Mouse (Mus musculus) liver, adult 2 months (tissue): Measurements from ENCODE around the gene Snrpd2. TPM values are rescaled to one million over a fixed set of nuclear protein-coding genes. Genes with fewer than 3 reads are reported as not detected.

Experiments
- DNase-seq: peaks from one replicate; pipeline ENCODE4 v3.0.0-alpha.2; 2011; ENCODE audit warnings: low read depth, low spot score; ENCODE audit errors: extremely low read depth
- H3K27ac ChIP-seq: fragments of 200-500 bp; replicated peaks from 2 replicates; pipeline ENCODE4 v1.5.1; 2012; ENCODE audit warnings: low read depth, mild to moderate bottlenecking, control low read depth, inconsistent platforms, low read length; ENCODE audit not compliant: insufficient read depth
- H3K27me3 ChIP-seq: fragments of 200-500 bp; 2 replicates; pipeline ENCODE4 v1.6.1; 2012; ENCODE audit warnings: mild to moderate bottlenecking, moderate library complexity, low read length, inconsistent platforms; ENCODE audit not compliant: control insufficient read depth, insufficient read depth
- H3K36me3 ChIP-seq: fragments of 200-500 bp; 2 replicates; pipeline ENCODE4 v1.6.1; 2012; ENCODE audit warnings: low read length, inconsistent platforms; ENCODE audit not compliant: control insufficient read depth, insufficient read depth
- H3K4me1 ChIP-seq: fragments of 200-500 bp; 2 replicates; pipeline ENCODE4 v1.6.1; 2011; ENCODE audit warnings: low read length; ENCODE audit not compliant: control insufficient read depth, insufficient read depth
- H3K4me3 ChIP-seq: fragments of 200-500 bp; 2 replicates; pipeline ENCODE4 v1.5.1; 2011; ENCODE audit warnings: low read depth, mild to moderate bottlenecking, control low read depth, low read length, moderate library complexity; ENCODE audit not compliant: insufficient read depth
- H3K79me2 ChIP-seq: fragments of 200-500 bp; 2 replicates; pipeline ENCODE4 v1.6.1; 2012; ENCODE audit warnings: inconsistent platforms, mild to moderate bottlenecking, low read length, moderate library complexity; ENCODE audit not compliant: control insufficient read depth, insufficient read depth
- H3K9ac ChIP-seq: fragments of 200-500 bp; 2 replicates; pipeline ENCODE4 v1.6.1; 2012; ENCODE audit warnings: low read depth, mild to moderate bottlenecking, control low read depth, inconsistent platforms, low read length
- CTCF ChIP-seq: fragments of 200-500 bp; IDR thresholded peaks from 2 replicates; pipeline ENCODE4 v1.5.1; 2011; ENCODE audit warnings: low read depth, low read length, control low read depth
- POLR2A ChIP-seq: fragments of 200-500 bp; IDR thresholded peaks from 2 replicates; pipeline ENCODE4 v1.6.1; 2011; ENCODE audit warnings: low read length, control low read depth; ENCODE audit not compliant: insufficient read depth; ENCODE audit errors: extremely low read depth
- WGBS: fragments of 180-500 bp; shearing (Covaris S2); methylation state at CpG from one replicate; pipeline ENCODE4 v1.1.7; 2018; 5-methylcytosine and 5-hydroxymethylcytosine counted together
- polyA plus RNA-seq: library from polyadenylated mRNA; depleted of rRNA; stranded (reverse); fragments of >200 nt; gene quantifications from 2 replicates; pipeline ENCODE4 v1.2.3, GENCODE M21; 2012
- total RNA-seq: library from RNA; depleted of rRNA; stranded (reverse); fragments of >200 nt; gene quantifications from 2 replicates; pipeline ENCODE4 v1.2.3, GENCODE M21; 2014

Snrpd2 gene
- total and polyA plus RNA-seq, 2 experiments, result 16.4 to 28.4 TPM

GRCm38 (mm10) chr7:19154796-19155195, 5.3 kb downstream of the Snrpd2 start:
- no peak overlapping the region for H3K9ac ChIP-seq
- H3K4me3 ChIP-seq, result no peak overlapping the region
- H3K27ac ChIP-seq, result no peak overlapping the region
- TF ChIP-seq POLR2A (no peak), CTCF (no peak)
- peaks cover 2% of the 10 kb centered on the region; the same call in 1 of the 2 replicates for H3K4me1 ChIP-seq
- H3K36me3 ChIP-seq, result peaks cover 7% of the 10 kb centered on the region; the same call in 1 of the 2 replicates
- DNase-seq, result no peak
- H3K27me3 ChIP-seq, result peaks cover 5% of the 10 kb centered on the region; the same call in 1 of the 2 replicates
- no peaks in the 10 kb centered on the region for H3K79me2 ChIP-seq
- 85% methylated on average over 8 of the region's 8 CpGs for WGBS

GRCm38 (mm10) chr7:19155825-19156475, 6.4 kb downstream of the Snrpd2 start:
- no peak overlapping the region for H3K27ac ChIP-seq
- DNase-seq, result no peak
- peaks cover 2% of the 10 kb centered on the region; the same call in 1 of the 2 replicates for H3K4me1 ChIP-seq
- H3K27me3 ChIP-seq, result peaks cover 5% of the 10 kb centered on the region; the same call in 1 of the 2 replicates
- no peaks in the 10 kb centered on the region for H3K79me2 ChIP-seq
- no peak for TF ChIP-seq POLR2A
- TF ChIP-seq CTCF, result peak; percentile 2; the same call in 1 of the 2 replicates
- no peak overlapping the region for H3K4me3 ChIP-seq
- no peak overlapping the region for H3K9ac ChIP-seq
- H3K36me3 ChIP-seq, result peaks cover 7% of the 10 kb centered on the region; the same call in 1 of the 2 replicates
- 77% methylated on average over 13 of the region's 13 CpGs for WGBS

- H3K4me3 ChIP-seq, result no peak overlapping the region
- 0 out of 2 replicates have a peak, but pooled peaks cover 3% of the 10 kb centered on the region for H3K36me3 ChIP-seq
- no peaks in the 10 kb centered on the region for H3K79me2 ChIP-seq
- TF ChIP-seq CTCF (peak; percentile 92), POLR2A (no peak)
- H3K4me1 ChIP-seq, result peaks cover 2% of the 10 kb centered on the region; the same call in 1 of the 2 replicates
- no peak overlapping the region for H3K9ac ChIP-seq
- peaks cover 5% of the 10 kb centered on the region; the same call in 1 of the 2 replicates for H3K27me3 ChIP-seq
- no peak overlapping the region for H3K27ac ChIP-seq
- 6% methylated on average over 30 of the region's 30 CpGs for WGBS
- peak; percentile 46 for DNase-seq
Measured at GRCm38 (mm10) chr7:19157160-19157800, 7.8 kb downstream of the Snrpd2 start.

GRCm38 (mm10) chr7:19158601-19159000, 9.1 kb downstream of the Snrpd2 start:
- Histone ChIP-seq H3K9ac (no peak overlapping the region), H3K36me3 (no peaks in the 10 kb centered on the region), H3K4me1 (peaks cover 2% of the 10 kb centered on the region; the same call in 1 of the 2 replicates), H3K27me3 (peaks cover 5% of the 10 kb centered on the region; the same call in 1 of the 2 replicates), H3K4me3 (no peak overlapping the region), H3K27ac (no peak overlapping the region), H3K79me2 (no peaks in the 10 kb centered on the region)
- 71% methylated on average over 11 of the region's 11 CpGs for WGBS
- no peak for DNase-seq
- TF ChIP-seq POLR2A (no peak), CTCF (no peak)

GRCm38 (mm10) chr7:19159411-19159810, 9.9 kb downstream of the Snrpd2 start:
- peaks cover 6% of the 10 kb centered on the region; the same call in 1 of the 2 replicates for H3K27me3 ChIP-seq

More at GRCm38 (mm10) chr7:19159411-19159810, 9.9 kb downstream of the Snrpd2 start:
- peaks cover 2% of the 10 kb centered on the region; the same call in 1 of the 2 replicates for H3K4me1 ChIP-seq
- H3K27ac ChIP-seq, result no peak overlapping the region
- no peak for DNase-seq
- TF ChIP-seq POLR2A, result no peak
- no peak for TF ChIP-seq CTCF
- H3K79me2 ChIP-seq, result no peaks in the 10 kb centered on the region
- H3K36me3 ChIP-seq, result no peaks in the 10 kb centered on the region
- H3K4me3 ChIP-seq, result no peak overlapping the region
- H3K9ac ChIP-seq, result no peak overlapping the region
- WGBS, result 22% methylated on average over 18 of the region's 18 CpGs
